Mouse (Mus musculus) layer of hippocampus, adult 9-10 months (tissue): ENCODE measurements around the gene Ren1.
A peak's percentile ranks its signal among the peaks of the same experiment; 100 is the strongest.

Experiments used
- DNase-seq: peaks from one replicate; pipeline ENCODE4 v3.0.0; 2022; ENCODE audit warnings: low spot score

Ren1 gene

DNA sequence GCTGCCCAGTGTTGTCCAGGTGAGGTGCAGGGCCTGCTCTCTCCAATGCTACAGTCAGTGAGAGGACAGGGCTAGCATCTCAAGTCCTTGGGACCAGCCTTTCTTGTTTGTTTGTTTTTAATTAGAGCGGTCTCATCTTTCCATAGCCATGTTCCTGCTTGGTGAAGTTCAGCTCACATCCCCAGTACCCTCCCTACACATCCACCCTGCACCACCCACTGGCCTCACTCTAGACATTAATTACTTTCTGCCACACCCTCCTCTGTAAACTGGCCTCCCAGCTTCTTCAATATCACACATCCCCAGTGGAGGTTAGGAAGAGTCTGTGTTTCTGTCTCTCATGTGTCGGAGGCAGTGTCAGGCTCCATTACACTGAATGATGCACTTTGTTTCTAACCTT is 6.0 kb upstream of the Ren1 start:
- DNase-seq = no peak

DNA sequence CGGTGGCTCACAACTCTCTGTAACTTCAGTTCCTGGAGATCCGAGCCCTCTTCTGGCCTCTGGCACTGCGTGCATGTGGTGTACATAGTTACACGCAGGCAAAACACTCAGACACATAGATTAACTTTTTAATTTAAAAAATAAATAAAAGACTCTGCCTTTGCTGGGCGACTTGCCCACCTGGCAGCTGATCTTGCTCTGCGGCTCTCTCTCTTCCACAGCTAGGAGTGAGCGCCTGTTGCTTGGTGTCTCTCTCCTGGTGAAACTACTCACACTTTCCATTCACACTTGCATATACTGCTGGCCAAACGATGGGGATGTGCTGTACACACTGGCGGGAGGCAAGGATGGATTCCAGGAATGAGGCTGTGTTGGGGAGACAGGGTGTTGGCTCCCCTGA is 3.8 kb upstream of the Ren1 start:
- no peak for DNase-seq

DNA sequence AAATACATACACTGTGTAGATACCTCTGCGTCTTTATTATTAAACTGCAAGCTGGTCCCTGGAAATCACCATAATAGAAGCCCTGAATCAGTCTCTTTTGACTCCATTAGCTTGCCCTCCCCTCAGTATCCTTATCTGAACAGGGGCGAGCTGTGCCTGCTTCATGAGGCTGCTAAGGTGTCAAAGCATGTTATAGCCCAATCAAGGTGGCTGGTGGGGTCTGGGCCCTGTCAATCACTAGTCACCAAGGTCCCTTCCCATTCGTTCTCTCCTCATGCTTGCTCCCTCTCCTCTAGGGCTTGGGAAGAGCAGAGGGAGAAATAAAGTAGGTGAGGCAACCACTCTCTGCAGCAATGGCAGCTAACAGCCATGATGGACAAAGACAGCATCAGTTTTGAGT is 3.1 kb upstream of the Ren1 start:
- DNase-seq = no peak

DNA sequence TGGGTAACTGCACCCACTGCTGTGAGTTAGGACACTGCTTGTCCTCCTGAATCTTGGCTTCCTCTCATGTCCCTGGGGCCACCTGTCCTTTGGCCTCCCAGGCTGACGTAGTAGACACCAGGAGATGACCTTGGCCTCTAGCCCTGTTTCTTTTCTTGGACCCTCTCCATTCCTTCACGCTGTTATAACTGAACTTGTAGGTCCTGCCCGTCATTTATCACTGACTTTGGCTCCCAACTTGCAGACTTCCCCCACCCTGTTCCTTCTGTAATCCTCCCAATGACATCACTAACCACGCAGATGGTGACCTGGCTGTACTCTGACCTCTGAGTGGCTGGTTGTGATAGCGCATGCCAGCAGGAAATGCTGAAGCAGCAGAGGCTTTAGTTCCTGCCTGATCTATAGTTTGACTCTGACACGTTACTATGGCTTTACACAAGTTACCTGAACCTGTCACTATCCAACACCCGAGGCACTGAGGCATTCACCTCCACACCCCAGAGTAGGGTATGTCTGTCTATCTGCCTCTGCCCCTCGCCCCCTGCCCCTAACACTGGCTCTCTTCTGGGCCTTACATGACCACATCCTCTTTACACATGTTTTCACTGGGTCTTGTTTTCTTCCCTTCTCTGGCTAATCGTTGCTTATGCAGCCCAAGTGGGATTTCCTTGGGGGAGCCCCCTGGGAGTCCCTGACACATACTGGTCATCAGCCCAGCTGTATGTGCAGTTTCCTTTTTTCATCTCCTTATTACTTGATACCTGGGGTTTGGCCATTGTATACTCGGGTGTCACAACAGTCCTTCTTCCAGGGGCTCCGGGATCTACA is 2.4 kb upstream of the Ren1 start:
- no peak for DNase-seq

DNA sequence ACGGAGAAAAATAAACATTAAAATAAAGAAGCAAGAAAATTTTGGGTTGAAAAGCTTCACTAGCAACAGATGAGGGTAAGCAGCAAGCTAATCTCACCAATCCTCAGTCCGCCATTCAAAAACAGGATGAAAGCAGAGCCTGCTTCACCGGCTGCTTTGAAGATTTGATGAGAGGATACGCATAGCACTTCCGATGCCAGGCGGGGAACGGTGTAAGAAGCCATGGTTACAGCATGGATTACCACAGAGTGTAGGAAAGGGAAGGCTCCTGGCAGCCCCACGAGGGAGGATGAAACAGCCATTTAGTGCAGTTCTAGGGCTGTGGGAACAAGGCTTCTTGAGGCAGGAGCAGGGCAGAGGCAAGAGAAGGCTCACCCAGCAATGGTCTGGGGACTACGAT is 1.5 kb downstream of the Ren1 start:
- no peak for DNase-seq

DNA sequence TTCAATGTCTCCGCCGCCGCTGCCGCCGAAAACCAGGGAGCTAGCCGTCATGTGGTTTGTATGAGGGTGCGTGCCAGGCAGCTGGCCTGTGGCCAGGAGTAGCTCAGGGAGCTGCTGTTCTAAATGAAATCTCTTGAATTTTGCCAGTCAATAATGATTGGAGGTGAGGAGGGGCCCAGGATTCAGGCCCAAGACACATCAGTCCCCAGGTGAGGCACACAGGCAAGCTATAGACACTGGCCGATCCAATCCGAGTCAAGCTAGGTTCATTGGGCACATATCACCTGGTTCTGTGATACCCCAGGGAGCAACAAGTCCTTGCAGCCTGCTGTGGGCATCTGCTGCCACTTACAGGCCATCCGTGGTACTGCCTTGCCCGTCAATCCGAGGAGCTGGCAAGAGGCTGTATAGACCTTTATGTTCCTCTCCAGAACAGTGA is 3.1 kb downstream of the Ren1 start:
- peak; percentile 73 for DNase-seq

DNA sequence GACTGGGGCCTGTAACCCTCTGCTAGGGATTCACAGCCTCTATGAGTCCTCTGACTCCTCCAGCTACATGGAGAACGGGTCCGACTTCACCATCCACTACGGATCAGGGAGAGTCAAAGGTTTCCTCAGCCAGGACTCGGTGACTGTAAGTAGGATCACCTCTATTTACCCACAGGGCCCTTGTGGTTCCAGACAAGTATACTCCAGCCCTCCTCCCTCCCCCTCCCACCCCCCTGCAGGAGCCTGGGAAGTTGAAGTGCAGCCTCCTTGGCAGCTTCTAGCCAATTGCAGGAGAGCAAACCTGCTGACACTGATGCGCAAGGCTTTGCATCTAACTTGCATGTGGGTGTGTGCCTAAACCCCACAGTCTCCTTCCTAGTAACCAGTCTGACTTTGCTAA is 5.2 kb downstream of the Ren1 start:
- DNase-seq = no peak

DNA sequence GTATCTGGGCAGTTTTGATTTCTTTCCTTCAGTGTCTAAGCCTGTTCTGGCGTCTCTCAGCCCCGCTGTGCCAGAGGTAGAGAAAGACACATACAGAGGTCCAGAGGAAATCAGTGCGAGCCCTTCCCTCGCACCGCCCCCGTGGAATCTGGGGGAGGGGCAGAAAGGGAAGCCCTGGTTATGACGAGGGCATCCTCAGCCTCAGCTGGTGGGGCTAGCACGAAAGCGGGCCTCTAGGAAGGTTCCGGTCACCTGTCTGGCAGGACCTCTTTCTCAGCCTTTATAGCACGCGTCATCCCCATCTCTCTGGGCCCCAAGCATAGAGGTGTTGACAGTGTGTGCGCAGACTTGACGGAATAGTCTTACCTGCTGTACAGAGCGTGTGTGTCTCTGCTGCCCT is 5.6 kb downstream of the Ren1 start:
- no peak for DNase-seq

DNA sequence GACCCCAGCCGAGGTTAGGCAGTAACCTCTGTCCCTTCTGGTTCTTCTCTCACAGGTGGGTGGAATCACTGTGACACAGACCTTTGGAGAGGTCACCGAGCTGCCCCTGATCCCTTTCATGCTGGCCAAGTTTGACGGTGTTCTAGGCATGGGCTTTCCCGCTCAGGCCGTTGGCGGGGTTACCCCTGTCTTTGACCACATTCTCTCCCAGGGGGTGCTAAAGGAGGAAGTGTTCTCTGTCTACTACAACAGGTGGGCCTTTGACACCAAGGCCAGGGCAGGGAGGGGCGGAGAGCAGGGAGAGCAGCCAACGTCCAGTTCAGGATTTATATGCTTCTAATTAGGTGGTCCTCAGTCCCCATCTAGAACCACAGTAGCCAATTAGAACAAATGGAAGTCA is 6.0 kb downstream of the Ren1 start:
- no peak for DNase-seq

DNA sequence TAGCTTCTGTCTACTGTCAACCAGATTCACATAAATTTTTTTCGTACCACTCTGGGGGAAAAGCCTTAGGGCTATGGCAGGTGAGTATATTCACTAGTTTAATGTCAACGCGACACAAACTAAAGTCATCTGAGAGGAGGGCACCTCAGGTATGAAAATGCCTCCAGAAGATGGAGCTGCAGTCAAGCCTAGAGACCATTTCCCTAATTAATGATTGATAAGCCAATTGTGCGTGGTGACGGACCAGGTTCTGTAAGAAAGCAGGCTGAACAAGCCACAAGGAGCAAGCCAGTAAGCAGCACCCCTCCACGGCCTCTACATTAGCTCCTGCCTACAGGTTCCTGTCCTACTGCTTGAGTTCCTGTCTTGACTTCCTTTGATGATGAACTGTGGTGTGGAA is 10.7 kb downstream of the Ren1 start:
- DNase-seq = no peak

DNA sequence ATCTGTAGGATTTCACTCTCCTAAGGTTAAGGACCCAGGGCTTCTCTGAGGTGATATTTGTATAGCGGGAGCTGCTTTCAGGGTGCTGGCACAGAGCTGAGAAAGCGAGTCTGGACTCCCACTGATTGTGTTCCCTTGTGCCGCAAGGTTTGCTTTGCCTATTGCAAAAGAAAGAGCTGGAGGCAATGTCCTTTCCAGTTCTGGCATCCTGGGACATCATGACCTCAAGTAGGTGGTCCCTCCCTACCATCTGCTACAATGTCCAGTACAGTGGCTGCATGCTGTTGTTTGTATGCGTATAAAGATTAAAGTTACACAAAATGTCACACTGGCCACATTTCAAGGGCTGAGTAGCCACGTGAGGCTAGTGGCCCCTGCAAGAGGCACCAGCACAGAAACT is 11.8 kb downstream of the Ren1 start:
- DNase-seq = no peak

DNA sequence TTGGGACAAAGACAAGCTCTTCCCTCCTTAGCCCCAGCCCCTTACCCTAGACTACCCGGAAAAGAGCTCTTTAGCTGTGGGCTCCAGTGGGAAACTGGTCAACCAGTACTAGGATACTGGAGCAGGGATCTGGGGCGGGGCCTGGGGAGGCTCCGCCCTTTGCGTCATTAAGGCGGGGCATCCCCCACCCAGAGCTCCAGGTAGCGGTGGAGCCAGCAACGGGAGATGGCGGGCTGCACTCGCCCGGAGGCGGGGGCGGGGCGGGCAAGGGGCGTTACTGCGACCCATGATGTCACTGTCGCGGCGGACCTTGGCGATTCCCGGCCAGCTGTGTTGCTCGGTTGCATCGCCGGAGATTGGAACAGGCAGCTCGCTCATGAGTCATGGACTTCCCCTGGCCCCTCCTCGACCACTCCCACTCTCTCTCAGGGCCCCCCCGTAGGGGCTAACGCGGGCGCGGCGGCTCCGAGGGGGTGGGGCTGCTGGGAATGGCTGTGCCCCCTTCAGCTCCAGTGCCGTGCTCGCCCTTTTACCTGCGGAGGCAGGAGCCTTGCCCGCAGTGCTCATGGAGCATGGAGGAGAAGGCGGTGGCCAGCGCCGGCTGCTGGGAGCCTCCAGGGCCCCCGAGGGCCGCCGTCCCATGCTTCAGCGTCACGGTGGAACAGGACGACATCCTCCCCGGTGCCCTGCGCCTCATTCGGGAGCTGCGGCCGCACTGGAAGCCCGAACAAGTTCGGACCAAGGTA is 13.1 kb downstream of the Ren1 start, which contains the start of gene Etnk2:
TSS of gene Etnk2 (plus strand) at position 297 of the 746 bp plus-strand sequence.
- DNase-seq = no peak

DNA sequence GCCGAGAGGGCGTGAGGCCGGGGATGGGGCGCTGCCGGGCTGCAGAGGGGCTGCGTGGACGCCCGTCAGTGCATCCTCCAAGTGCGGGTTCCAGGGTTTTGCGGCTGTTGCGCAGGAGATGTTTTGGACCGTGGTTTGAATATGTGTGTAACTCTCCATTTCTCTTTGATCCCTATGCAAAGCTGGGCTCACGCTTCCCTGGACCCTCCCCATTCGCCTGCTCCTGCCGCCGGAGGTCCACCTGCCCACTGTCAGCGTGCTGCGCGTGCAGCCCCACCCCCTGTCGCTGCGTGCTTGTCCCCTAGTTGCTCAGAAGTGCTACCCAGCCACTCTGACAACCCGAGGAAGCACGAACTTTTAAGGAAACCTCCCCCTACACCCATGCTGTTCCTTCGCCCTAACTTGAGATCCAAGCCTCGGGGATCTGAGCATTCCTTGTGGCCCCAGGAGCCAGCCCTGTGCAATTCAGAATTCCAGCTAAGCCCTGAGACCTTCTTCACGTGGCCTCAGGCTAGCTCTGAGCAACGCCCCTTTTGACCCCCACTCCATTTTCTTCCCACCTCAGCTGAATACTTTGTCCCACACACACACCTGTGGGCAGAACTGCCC is 13.8 kb downstream of the Ren1 start:
- DNase-seq = no peak

DNA sequence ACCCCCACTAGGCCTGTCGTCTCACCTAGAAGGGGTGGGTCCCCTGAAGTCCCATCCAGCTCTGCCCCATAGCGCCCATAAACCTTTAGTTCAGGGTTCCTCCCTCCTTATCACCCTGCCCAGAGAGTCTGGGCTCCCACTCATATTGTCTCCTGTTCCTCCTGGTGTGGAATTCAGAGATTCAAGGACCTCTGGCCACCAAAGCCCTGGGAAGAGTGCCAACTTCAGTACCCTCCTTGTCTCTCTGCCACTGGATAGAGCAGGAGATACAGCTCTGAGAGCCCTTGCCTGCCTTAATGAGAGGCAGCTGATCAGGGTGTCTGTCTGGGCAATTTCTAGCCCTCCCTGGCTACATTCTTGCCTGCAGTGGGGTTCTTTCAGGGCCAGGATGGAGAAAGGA is 14.6 kb downstream of the Ren1 start:
- DNase-seq = no peak

DNA sequence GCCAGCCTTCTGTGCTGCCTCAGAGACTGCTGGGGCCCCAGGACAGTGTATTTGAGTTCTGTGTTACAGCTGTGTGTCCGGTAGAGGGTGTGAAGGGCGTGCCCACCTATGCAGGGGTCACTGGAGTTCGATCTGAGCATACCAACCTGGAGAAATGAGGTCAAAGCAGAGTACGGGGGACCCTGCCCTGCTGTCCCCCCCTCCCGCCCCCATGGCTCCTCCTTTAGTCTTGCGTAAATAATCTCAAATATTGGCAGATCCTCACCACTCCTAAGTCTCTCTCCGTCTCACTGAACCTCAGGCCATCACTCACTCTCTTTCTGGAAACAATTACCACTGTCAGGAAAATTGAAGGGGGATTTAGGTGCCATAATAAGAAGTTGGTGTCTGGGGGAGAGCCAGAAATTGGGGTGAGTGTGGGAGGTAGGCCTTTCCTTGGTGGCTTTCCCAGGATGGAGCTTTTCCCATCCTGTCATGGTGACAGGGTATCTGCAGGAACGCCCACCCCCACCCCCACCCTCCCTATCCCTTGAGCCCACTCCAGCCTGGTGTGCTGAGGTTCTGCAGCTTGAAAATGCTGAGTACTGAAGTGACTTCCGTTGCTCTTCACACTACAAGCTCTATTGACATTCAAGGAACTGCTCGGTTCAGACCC is 16.8 kb downstream of the Ren1 start:
- no peak for DNase-seq

DNA sequence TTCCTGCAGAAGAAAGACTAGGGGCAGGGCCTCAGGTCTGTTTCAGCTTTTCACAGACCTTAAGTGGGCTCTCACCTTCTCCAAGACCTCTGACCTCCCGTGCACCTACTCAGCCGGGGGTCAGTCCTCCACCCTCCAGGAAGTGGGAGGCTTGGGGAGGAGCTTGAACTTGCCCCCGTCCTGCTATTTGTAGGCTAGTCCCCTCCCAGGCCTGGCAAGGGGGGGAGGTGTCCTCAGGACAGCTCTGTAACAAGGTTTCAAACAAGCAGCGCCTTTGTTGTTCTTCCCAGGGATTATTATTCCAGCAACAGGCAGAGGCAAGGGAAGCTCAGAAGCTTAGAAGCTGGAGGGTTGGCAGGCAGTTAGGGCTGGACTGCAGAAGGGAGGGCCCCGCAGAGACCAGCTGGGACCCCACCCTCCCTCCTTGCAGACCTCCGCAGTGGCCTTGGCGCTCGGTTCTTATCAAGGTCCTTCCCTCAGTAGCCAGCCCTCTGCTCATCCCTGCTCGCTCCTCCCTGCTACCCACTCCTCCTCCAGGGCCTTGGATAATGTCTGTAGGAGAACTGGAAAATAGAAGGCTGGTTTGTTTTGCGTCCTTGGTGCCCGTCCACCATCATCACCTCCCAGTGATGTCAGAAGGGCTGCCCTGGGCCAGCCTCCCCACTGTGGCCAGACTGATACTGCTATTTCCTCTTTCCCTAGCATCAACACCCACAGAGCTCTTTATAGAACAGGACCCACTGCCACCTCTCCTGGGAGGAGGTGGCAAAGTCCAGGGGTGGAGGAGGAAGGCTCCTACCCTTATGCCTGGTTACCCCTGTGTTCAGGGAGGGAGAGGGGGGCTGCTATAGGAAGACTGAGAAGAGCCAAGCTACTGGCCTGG is 17.5 kb downstream of the Ren1 start:
- DNase-seq = no peak

DNA sequence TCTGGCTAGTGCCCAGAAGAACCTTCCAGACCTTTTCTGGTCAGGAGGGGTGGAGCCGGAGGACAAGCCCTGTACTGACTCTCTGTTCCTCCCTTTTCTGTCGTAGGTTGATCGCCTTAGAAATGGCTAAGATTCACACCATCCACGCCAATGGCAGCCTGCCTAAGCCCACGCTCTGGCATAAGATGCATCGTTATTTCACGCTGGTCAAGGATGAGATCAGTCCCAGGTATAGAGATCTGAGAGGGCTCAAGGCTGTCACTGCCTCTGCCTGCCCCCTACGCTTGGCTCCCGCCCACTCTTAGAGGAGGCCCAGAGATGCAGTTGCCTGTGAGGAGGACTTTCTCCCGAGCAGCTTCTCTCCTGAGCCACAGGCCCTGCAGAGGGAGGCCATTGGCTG is 18.3 kb downstream of the Ren1 start:
- no peak for DNase-seq

DNA sequence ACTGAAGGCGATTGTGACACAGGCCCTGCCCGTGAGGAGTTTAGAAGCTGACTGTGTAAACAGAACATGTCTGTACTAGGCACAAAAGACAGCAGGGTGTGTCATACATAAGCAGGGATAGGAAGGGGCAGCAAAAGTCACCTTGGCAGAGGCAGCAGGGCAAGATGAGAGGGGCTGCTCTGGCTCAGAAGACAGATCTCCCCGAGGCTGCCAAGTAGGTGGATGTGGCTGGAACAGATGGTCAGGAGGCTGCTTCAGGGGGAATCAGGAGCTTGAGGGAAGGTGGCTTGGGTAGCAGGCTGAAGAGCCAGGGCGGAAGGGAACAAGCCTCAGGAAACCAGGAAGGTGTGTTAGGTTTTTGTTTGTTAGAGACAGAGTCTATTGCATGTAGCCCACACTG is 20.0 kb downstream of the Ren1 start:
- no peak for DNase-seq

DNA sequence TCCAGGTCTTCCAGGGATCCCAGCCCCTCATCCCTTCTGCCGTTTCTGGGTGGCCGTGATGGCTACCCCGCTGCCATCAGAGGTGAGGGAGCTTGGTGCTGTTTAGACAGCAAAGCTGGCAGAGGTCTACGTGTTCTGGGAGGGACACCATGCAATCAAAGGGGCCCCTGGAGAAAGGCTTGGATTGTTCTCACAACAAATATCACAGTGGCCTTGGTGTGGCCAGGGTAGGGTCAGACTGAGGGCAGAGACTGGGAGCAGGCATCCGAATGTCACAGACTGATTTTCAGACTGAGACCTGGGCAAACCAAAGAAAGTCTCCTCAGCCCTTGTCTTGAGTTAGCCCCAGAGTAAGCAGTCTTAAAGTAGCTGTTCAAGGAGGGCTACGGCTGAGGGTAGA is 21.1 kb downstream of the Ren1 start:
- no peak for DNase-seq

DNA sequence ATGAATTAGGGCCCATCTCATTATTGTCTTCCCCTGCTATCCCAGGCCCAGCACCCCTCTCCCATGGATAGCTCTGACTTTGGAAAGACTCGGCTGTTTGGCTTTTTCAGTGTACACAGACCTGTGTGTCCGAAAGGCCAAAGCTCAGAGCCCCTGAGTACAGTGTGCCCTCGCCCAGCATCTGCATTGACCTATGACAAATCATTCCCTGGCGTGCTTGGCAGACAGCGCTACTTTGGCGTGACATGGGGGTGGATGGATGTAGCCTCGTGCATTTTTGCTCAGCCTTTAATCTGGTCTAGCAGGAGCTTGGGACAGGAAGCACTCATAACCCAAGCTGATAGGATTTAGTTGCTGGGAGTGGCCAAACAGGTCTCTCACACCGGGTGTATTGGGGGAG is 21.8 kb downstream of the Ren1 start:
- DNase-seq = no peak

DNA sequence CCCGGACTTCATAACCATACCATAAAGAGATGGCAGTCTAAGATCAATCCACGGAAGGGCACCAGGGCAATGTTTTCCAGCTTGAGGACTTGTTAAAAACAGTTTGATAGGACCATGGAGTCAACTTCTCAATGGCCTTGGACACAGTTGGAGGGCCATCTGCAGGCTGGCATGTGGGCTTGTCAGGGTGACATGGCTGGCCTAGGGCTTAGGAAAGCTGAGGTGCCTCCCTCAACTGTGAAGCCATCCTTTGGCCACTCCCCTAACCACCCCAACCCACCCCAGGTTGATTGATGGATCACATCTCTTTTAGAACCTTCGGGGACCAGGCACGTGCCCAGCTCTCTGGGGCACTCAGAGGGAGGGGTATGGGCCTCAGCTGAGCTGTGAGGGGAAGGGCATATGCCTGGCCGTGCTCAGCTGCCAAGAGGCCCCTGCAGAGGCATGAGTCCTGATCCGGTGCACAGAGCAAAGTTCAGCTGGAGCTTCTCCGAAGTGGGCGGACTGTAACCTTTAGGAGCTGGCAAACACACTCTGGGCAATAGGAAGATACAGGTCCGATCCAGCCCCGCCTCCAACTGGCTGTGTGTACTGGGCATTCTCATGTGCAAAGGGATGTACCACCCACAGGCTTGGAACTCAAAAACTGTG is 25.5 kb downstream of the Ren1 start:
- DNase-seq = no peak
